Mouse (Mus musculus) right cerebral cortex, postnatal 10 days (tissue): ENCODE data around the gene Zmynd8.

ENCODE experiments used
- DNase-seq, 2 experiments: peaks; one replicate each; pipeline ENCODE4 v3.0.0; 2021; ENCODE audit warnings: low spot score in 2 of 2

The Zmynd8 gene

DNA sequence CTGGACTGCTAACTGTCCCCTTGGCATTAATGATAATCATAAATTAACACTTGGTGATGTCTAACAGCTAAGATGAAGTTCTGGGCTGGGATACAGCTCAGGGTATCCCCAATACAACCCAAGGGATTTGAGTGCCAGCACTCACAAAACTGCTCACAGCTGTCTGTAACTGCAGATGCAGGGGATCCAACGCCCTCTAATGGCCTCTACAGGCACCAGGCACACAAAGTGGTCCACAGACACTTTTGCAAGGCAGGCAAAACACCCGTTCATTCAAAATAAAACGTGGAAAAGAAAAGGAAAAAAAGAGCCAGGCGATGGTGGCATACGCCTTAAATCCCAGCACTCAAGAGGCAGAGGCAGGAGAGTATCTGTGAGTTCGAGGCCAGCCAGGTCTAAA is 658 bp upstream of the Zmynd8 start:
- no peak for DNase-seq

DNA sequence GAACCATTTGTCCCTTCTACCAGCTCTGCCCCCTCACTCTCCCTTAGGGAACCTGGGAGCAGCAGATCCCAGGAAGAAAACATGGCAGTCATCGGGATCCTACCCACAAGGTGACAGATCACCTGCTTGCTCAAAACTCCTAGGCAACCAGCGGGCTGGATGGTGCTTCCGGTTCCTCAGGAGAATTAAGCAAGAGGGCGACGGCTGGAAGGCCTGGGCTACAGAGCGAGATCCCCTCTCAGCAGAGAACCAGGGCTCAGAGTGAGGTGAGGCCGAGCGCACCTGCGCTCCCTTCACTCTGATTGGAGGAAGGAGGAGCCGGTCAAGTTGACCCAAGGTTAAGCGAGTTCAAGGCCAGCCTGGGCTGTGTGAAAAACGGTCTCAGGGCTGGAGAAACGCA is 2.6 kb downstream of the Zmynd8 start:
- no peak for DNase-seq

DNA sequence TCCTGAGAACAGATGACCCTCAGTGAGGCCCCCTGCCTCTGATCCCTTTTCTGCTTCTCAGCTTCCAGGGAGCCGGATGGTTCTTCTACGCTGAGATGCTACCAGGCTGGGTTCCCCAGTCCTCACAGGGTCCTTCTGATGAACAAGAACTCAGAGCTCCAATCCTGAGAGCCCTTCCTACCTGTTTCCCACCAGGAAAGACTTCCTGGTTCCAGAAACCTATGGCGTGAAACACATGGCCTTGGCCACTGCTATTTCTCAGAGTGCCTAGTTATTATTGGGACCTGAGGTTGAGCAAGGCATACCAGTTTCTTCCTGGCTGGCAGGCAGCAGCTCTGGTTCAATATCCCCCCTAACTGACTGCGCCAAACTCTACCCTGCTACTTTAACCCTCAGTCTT is 3.1 kb downstream of the Zmynd8 start:
- no peak for DNase-seq

DNA sequence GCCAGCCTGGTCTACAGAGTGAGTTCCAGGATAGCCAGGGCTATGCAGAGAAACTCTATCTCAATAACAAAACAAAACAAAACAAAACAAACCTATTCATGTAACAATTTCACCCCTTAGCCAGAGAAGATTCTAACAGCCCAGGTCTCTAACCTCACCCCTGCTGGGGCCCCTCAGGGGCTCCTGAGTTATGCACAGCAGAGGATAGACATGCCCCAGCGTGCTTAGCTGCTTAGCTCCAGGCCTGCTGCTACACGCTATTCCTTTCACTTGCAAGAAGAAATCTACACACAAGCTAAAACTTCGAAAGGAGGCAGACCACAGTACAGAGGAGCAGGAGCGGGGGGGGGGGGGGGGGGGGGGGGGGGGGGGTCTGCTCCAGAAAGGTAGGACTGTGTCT is 4.3 kb downstream of the Zmynd8 start:
- no peak for DNase-seq

DNA sequence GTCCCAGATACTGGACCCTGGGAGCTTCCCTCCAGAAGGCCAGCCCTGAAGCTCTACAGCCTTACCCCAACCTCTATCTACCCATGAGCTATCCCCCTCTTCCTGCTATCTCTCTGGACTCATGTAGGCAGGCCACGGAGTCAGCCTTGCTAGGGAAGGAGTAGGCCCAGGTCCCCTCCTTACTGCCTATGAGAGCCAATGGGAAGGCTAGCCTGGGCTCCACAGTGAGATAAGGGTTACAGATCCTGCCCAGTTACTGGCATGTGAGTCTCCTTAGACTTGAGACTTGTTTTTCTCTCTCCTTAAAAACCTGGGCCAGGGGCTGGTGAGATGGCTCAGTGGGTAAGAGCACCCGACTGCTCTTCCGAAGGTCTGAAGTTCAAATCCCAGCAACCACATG is 5.6 kb downstream of the Zmynd8 start:
- DNase-seq: no peak

DNA sequence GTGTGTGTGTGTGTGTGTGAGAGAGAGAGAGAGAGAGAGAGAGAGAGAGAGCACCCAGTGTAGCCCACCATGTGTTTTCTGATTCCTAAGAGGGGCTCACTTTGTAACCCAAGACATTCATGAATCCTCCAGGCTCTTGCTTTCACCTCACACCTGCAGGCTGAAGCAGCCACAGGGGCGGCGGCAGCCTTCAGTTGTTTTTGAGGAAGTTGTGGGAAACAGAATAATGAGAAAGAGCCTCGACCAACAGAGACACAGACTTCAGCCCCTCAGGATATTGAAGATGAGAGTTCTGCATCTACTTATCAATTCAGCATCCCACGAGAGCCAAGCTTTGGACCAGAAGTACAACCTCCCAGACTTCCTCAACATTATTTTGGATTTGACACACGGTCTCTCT is 6.2 kb downstream of the Zmynd8 start:
- DNase-seq: no peak

DNA sequence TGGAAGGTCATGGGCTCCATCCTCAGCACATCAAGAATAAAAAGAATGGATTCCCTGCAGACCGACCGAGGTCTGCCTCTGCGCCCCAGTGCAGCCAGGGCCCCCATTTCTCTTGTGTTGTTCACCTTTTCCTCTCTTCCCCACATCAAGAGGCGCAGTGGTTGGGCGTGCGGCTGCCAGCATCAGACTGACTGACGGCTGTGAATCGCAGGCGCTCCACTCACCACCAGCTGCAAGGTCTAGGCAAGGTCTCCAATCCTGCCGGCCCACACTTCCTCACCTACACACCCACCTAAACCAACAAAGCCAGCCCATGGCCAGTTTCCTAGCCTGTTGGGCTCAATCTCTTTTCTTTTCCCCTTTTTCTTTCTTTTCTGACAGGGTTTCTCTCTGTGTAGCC is 8.4 kb downstream of the Zmynd8 start:
- no peak for DNase-seq

DNA sequence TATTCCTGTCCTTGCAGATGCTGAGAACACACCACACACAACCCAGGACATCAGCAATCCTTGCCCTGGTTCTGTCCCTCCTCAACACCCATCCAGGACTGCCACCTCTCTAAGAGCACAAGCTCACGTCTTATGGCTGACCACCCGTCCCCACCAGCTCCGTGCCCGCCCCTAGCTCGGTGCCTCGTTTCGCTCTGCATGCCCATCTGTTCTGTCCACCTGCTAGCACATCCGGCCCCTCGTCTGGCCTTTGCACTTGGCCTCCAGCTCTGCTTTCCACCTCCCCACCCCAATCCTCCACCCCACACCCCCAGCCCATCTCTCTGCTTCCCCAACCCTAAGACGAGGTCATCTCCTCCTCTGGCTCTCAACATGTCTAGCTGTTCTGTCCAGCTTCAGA is 8.9 kb downstream of the Zmynd8 start:
- no peak for DNase-seq

DNA sequence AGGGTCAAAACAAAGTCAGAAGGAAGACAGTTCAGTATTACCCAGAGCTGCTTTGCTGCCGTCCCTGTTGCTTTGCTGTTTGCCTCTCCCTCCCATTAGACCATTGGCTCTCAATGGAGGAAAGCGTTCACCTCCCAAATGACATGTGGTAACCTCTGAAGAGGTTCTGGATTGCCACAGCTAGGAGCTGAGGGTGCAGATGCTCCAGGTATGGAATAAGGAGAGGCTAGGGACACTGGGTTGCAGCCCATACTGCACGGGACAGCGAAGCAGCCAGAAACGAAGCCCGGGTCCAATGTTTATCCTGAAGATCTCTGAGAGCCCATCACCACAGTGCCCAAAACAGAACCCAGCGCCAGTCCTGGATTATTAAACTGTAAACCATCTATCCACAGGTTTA is 9.6 kb downstream of the Zmynd8 start:
- DNase-seq: no peak

DNA sequence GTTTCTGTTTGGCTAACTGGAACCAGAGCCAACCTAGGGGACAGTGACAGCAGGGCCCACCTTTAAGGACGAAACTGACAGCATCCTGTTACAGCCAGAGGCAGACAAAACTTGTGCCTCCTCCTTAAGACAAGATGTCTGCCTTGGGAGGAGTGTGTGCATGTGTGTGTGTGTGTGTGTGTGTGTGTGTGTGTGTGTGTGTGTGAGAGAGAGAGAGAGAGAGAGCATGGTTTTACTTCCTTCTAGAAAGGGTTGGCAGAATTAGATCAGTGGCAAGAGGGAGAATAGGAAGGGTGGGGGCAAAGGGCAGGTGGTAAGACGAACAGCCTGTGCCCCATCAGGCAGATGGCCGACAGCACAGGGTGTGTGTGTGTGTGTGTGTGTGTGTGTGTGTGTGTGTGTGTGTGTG is 10.0 kb downstream of the Zmynd8 start:
- no peak for DNase-seq

DNA sequence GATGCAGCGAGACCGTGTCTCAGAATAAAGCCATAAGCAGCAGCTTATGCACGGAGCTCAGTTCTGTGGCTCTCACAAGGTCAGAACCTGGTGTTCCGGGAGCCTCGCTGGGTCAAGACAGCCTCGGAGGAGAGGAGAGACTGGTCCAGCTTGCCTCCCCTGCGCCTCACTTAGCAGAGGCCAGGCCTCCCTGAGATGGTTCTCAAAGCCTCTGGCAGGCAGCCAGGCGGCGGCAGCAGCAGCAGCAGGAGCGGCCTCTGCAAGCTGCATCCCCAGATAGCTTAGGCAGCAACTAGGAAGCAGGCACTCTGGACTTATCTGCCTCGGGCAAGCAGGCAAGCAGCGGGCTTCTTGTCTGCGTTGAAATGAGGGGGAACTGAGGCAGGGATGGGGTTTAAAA is 10.4 kb downstream of the Zmynd8 start:
- peak; percentile 90 for DNase-seq

DNA sequence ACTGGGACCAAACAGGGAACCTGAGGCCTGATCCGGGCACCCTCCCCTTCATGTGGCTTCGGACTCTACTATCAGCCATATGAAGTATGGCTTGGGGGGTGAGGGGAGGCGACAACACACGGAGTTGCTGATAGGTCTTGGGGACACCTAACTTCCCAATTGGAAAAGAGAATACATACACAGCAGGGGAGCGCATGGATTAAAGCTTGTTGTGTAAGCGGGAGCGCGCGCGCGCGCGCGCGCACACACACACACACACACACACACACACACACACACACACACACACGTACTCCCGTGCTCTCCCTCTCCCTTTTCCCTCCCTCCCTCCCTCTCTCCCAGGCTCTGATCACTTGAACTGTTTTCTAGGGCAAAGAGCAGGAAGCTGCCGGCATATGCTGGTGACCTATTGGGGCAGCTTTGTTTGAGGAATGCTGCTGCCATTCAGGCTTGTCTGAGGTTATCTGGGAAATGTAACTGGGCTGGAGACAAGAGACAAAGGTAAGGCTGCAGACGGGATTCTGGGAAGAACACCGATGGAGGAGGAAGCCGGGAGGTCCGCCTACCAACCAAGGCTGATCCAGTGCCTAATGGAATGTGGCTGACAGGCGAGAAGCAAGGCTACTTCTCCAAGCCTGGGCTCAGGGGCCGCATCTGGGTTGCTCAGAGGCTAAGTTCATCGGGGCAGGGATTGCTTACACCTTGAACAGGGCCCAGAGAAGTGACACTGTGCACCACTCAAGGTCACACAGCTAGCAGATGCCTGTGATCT is 11.8 kb downstream of the Zmynd8 start:
- DNase-seq: no peak

DNA sequence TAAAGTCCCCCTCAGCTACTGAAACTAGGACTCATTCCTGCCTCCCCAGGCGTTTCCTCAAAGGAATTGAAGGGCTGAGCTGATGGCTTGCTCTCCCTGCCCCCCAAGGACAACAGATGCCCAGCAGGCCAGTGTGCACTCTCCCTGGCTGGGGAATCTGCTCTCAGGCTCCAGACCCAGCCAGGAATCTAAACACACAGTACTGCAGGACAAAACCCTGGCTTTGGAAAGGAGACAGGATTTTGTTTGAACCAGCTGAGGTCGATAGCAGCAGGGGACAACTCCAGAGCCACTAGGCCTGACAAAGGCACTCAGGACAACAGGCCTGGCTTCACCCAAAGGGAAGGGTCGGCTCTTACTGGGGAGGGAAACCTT is 12.3 kb downstream of the Zmynd8 start:
- DNase-seq: peak; percentile 66 to 76

DNA sequence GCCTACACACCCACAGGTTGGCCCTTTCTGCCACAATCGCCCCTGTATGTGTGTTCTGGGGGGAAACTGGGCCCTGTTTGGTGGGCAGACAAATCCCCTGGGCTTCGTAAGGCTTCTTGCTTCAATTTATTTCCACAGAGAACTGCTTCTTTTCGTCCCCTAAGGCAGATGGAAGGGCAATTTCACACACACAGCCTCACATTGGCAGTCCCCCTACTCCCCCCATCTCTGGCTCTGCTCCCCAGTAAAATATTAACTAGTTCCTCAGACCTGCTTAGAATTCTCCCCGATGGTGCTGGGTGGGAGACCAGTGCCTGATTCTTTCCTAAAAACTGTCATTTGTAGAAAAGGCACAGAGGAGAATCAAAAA is 12.9 kb downstream of the Zmynd8 start:
- no peak for DNase-seq

DNA sequence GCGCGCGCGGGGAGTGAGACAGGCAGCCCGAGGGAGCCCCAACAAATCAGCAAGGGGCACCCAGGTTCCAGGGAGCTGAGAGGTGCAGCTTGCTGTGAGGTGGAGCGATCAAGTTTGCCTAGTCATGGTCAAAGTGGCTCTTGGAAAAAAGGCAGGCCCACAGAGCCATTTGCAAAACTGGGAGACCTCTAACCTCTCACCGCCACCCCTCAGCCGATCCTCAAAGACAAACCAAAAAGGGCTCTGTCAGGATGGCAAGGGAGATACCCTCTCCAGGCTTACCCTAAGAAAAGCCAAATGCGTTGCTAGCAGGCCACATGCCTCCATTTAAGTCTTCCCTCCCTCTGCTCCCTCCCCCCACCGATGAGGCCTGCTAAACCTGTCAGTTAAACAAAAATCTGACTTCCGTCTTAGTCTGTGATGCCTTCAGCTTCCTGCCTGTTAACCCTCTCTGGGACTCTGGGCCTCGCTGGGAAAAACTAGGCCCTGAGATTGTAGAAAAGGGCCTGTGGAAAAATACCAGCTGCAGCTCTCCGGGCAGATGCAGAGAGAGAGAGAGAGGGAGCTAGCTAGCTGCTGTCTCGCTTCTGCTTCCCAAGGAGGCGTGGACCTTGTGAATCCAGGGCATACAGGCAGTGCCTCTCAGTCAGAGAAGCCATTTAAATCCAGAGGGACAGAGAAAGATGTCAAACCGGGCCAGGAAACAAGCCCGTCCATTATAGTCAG is 13.4 kb downstream of the Zmynd8 start:
- DNase-seq: peak; percentile 79 to 89

DNA sequence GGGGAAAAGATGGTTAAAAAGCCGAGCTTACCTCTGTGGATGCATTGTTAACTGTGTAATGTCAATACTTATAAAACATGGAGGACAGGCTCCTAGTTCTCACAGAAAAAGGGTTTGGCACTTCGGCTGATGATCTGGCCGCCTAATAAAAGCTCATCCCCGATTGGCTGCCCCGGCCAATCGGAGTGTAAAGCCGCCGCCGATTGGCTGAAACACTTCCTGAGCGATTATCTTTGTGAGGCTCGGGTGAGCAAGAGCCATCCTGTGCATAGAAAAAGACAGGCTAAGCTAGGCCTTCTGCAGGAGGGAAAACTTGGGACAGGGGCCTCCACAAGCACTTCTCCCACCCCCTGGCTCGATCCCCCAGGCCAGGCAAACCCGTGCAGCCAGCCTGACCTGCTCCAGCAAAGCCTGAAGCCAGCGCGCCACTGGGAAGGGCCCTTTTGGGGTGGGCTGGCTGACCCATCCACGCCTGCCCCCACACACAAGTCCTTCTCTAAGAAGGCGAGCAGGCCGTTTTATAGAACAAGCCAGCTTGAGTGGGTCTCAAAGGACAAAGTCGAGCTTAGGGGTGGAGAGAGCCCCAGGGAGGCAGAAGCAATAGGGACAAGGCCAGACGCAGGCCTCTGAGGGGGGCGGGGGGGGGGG is 14.1 kb downstream of the Zmynd8 start:
- peak; percentile 97 to 98 for DNase-seq

DNA sequence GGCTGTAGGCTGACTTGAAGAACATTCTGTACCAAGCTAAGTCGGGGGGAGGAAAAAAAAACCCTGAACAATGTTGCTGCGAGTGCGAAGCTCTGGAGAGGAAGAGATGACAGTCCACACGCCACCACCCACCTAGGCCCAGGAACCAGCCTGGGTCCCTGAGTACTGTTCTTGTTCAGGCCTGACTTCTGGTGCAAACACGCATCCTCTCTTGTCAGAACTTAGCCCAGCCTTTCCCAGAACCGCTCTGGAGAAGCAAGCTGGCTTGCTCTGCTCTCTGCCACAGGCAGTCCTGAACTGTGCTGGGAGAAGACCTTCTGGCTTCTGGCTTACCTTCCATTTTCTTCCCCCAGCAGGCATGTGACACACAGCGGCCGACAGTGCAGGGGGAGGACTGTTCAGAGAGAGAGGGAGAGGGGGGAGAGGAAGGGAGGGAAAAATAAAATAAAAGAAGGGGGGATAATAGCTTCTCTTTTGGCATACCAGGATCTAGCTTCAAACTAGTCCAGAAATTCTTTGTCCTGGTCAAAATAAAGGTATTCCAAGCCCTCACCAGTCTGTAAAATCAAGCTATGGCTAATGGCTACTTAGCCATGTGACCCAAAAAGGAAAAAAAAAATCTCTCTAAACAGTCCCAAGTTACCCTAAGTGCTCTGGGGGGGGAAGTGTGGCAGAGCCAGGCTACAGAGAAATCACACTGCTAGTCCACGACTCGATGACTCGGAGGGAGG is 14.8 kb downstream of the Zmynd8 start:
- peak; percentile 68 to 75 for DNase-seq

DNA sequence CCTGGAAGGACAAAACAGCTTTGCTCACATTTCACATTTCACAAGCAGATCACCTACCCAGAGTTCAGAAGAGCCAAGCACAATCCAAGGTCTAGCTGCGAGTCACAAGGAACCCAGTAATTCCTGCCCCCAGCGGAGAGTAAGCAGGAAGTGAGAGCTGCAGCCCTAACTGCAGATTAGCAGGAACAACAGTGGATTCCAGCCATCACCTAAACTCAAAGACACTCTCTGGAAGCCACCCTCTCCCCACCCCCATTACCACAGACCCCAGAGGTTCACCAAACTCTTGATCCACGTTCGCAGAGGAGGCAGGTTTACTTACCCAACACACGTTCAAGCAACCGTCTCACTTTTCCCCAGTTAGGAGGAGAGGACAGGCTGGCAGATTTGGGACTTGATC is 15.8 kb downstream of the Zmynd8 start:
- no peak for DNase-seq

DNA sequence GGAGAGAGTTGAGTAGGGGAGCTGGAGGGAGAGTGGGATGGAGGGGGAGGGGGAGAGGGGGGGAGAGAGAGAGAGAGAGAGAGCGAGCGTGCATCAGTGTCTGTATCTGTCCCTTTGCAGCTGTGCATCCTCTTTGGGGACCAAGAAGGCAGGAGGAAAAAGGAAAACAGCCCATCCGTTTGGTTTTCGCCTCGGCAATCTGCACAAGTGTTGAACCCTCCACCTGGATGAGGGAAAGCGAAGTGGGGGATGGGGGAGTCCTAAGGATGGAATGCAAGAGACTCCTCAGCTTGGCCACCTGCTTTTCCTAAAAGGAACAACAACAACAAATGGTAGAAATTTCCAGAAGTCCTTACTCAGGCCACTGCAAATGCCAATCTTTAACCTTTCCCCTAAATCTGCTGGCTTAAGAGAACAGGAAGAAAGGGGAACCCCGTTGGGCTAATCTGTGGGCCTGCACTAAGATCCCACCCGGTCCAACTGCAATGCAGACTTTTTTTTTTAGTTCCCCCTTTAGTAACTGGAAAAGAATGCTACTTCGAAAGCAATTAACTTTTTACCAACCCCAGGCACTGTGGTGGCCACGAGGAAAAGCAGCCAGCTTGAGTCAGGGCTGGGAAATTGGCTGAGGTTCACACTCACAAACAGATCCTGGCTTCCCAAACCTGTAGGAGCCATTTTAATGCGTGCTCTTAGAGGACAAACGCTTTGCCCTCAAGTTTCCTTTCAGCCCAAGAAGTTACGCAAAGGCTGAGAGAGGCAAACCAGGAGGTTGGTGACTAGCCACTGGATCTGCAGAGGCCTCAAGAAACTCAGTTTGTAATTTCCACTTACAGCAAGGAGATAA is 17.0 kb downstream of the Zmynd8 start:
- DNase-seq: peak; percentile 59 to 60

DNA sequence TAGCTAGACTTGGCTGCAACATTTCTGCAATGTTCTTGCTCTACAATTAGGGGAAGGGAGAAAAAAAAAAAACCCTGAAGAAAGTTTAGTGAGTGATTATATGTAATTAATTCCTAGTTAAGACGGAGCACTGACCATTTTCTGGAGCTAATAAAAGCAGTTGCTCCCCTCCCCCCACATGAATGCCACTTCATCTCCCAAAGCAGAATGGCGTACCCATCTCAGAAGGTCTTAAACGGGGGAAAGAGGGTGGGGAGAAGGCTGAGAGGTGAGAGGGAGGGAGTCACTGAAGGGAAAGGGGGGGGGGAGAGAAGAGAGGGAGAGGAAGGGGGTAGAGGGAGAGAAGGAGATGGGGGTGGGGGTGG is 17.6 kb downstream of the Zmynd8 start:
- DNase-seq: peak in 1 of 2 experiments; percentile 42

DNA sequence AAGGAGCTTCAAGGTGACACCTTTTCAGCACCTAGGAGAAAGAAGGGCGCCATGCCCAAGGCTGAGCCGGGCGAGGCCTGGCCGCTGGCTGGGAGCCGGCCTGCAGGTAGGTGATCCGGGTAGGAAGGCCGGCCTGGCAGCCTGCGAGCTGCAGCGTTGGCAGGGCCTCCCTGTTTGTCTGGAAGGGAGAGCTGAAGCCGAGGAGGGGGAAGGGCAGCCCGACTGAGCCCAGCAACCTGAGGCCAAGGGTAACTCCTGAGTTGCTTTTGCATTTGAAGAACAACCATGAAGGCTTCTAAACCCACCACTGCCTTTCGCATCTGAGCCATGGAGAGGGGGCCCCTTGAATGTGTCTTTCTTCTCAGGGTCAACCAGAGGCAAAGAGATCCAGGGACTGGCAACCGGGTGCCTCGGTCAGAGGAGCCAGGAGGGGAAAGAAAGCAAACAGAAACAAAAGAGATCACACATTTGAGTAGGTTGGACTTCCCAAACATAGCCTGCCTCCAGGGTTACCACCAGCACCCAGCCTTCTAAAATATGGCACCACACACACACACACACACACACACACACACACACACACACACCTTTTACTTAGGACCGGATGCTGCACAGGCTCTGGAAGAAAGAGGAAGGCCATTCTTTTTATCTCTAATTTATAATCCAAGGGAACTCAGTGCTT is 18.2 kb downstream of the Zmynd8 start:
- DNase-seq: peak; percentile 78 to 80
